Mouse (Mus musculus) megakaryocyte progenitor cell, adult 5-6 weeks (primary cell): Measurements from ENCODE around the gene Rap1gap2. TPM values are rescaled to one million over a fixed set of nuclear protein-coding genes. Genes with fewer than 3 reads are reported as not detected.

Experiments used
- ATAC-seq: replicated peaks from 2 replicates; pipeline ENCODE4 v1.8.0; 2016; ENCODE audit warnings: mild to moderate bottlenecking, moderate TSS enrichment, inconsistent platforms; ENCODE audit not compliant: poor library complexity
- total RNA-seq, 2 experiments: library from RNA; stranded (forward) in 1 of 2; stranded (reverse) in 1 of 2; fragments of 157-497, 149-512 nt in 1 of 2; fragments of 200-1000 nt in 1 of 2; gene quantifications; 2 replicates each; pipeline versions ENCODE4 v1.2.3 to v1.2.4; 2015 to 2017

Rap1gap2 gene
- total RNA-seq, 2 experiments from 2014 or later = 1.3 to 1.4 TPM

- no peak for ATAC-seq
These were observed 13.0 kb upstream of the Rap1gap2 start for GRCm38 (mm10) chr11:74623693-74624092.

GRCm38 (mm10) chr11:74621974-74622669 is 11.4 kb upstream of the Rap1gap2 start:
- peak; percentile 87 for ATAC-seq

DNA sequence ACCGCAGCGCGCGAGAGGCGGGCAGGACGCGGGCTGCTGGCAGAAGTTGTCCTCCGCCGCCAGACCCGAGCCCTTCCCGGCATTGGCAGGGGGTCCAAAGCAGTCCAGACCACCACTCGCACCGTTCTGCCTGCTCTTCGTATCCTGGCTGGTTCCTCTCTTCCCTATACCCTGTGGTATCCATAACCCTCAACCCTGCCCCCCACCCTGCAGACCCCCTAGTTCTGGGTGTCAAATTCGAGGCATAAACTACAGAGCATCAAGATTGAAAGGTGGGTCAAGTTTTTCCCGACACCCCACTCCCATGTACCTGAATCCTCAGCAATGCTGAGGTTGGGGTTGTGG is 9.2 kb upstream of the Rap1gap2 start:
- no peak for ATAC-seq

- ATAC-seq = peak; percentile 94
These were observed 8.7 kb upstream of the Rap1gap2 start, which contains the start of gene Ccdc92b for GRCm38 (mm10) chr11:74619201-74619955. Gene Ccdc92b, plus strand, starts transcription at chr11:74619605.

DNA sequence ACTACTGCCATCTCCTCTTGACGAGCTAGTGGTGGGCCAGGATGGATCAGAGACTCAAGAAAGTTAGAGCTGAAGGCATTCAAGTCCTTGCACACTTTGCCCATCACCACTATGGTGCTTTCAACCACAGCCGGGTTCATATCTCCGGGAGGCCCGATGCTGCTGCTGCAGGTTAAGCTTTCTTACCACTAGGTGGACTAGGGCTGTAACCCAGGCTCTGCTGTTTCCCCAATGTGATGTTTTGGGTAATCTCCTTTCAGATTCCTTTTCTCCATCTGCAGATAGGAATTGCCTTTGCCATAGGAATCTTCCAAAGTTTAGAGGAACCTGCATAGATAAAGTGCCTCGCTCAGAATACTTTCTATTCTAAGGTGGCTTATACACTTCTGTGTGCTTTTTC is 4.9 kb upstream of the Rap1gap2 start:
- ATAC-seq = no peak

DNA sequence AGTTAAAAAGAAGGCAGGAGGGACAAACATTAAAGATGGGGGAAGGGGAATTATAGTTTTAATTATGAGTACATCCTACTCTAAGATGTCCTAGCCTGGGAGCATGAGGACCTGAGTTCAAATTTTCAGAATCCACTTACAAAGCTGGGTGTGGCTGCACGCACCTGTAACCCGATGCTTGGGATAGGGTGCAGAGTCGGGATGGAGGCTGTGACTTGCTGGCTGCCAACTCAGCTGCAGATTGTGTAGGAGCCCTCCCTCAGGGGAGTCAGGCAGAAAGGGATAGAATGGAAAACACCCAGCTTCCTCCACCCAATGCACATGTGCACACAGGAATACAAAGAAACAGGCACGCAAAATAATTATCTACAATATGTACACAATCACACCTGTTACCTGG is 2.7 kb upstream of the Rap1gap2 start:
- no peak for ATAC-seq

DNA sequence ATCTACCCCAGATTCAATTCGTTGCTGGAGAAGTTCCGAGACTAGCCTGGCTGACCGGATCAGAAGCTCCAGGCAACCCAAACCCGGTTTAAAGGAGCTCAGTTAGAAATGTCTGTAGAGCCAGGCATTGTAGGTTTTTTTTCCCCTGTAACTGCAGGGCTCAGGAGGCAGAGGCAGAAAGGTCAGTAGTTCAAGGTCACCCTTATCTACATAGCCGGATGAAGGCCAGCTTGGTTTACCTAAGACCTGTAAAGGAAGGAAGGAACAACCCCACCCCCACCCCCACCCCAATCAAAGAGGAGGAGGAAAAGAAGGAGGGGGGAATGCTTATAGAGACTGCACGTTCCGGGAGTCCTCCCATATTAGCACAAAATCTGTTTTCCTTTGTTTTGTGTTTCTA is 722 bp upstream of the Rap1gap2 start:
- no peak for ATAC-seq

- no peak for ATAC-seq
These were observed 647 bp downstream of the Rap1gap2 start for GRCm38 (mm10) chr11:74610068-74610467.

DNA sequence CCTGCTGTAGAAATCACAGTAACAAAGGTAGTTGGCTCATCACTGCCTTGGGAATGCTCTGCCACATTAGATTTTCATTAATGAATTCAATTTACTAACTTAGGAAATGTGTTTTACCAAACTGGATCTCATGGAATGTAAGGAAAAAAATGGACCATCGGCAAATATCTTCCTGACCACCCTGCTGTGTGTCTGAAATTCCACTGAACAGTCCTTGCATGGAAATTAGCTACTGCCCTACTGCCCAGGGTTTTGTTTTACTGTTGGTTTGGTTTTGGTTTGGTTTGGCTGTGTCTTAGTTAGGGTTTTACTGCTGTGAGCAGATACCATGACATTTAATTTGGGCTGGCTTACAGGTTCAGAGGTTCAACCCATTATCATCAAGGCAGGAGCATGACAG is 8.4 kb downstream of the Rap1gap2 start:
- ATAC-seq = no peak

GRCm38 (mm10) chr11:74597990-74598337 is 12.8 kb downstream of the Rap1gap2 start:
- ATAC-seq = no peak

DNA sequence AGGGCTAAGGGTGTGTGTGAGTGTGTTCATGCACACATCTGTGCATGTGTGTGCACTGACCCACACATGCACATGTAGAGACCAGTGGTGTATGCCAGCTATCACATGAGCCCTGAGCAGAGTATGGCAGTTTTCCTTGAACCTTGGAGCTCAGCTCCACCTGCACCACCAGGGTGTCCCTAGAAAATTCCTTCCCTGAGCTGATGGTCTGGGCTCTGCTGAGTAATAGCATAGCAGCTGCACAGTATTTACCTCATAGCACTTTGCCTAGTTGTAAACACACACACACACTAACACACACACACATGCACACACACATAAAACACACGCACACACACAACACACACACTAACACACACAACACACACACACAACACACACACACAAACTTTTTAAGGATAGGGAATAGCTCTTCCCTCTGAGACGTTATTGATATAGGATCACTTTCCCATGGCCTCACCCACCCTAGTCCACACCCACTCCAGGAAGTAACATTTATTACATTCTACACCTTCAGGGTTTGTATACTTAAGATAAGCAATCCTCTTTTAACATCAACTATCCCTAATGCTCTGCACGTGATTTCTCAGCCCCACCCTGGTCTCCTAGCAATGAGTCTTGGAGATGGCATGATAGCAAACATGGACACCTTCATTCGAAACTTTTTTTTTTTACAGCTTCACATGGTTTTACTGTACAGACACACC is 13.3 kb downstream of the Rap1gap2 start:
- no peak for ATAC-seq

- no peak for ATAC-seq
These were observed 18.5 kb downstream of the Rap1gap2 start for GRCm38 (mm10) chr11:74592246-74592645.

DNA sequence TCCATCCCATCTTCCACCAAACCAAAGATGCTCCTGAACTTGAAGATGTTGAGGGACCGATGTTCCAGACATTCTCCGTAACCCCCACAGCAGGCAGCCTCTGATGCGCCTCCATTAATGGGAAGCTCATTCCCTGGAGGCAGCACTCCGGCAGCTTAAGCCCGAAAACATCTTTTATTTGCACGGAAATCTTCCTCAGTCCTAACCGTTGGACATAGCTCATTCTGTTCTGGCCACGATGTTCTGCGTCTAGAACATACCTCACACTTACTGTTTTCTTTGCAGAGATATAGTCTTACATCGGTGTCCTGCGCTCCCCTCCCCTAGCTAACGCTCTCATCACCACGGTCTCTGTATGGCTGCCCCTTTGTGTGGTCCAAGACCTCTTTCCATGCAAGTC is 20.0 kb downstream of the Rap1gap2 start:
- no peak for ATAC-seq

DNA sequence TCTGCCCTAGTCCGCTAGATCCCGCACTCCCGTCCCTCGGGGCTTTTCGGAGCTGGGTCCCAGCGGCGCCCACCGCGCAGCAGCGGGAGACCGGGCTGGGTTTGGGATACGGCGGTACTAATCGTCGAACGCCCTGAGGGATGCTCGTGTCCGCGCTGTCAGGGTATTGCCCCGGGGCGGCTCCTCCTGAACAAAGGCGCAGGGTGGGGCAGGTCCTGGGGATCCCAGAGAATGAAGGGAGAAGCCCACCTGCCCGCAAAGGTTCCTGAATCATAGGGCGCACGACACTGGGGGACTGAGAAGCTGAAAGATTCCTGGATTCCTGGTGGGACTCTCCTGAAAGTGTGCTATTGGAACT is 20.5 kb downstream of the Rap1gap2 start:
- no peak for ATAC-seq

- ATAC-seq = no peak
These were observed 21.1 kb downstream of the Rap1gap2 start for GRCm38 (mm10) chr11:74589401-74590238.

DNA sequence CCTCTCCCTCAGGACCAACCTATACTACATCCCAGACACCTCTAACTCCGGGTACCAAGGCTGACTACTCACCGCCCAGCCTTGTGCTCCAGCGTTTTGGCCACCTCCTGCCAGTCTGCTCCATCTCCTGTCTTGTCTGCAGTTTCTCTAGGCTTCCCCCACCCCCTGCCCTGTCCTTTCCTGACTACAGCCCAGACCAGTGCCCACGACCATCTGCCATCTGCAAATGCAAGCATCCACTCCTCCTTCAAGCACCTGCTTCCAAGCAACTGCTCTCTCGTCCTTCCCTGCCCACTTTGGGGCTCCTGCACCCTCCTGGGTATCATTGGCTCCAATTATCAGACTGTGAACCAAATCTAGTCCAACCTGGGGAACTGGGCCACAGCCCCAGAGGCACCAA is 24.3 kb downstream of the Rap1gap2 start:
- no peak for ATAC-seq

- ATAC-seq = peak; percentile 68
These were observed 25.6 kb downstream of the Rap1gap2 start for GRCm38 (mm10) chr11:74584946-74585723.

- ATAC-seq = peak; percentile 54
These were observed 26.8 kb downstream of the Rap1gap2 start for GRCm38 (mm10) chr11:74583824-74584349.

DNA sequence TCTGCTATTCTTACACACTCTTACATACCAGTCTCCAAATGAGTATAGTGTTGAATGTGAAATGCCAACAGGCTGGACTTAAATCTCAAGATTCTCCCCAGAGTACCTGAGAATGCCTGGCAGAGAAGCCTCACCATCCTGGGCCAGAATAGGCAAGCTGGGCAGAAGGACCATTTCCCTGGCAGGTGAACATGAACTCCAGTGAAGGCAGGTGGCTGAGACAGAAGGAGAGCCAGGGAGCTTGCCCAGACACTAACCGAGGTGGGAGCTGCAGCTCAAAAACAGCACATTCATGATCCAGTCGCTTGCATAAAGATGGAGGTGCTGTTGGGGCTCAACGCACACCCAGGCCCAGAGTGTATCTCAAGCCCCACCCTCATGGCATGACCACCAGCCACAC is 28.3 kb downstream of the Rap1gap2 start:
- no peak for ATAC-seq

- peak; percentile 51 for ATAC-seq
These were observed 29.4 kb downstream of the Rap1gap2 start for GRCm38 (mm10) chr11:74581333-74581732.
